Mouse (Mus musculus): Measurements from ENCODE around the gene Arsg. TPM values are rescaled to one million over a fixed set of nuclear protein-coding genes. Genes with fewer than 3 reads are reported as not detected.
A peak's percentile ranks its signal among the peaks of the same experiment; 100 is the strongest.

The Arsg gene
- 1.5 and 1.6 TPM in 2 replicates for polyA plus RNA-seq (2016; fragmentation: Nextera tagmentation; extraction: Ambion mirVana)

GRCm38 (mm10) chr11:109473171-109474085 lies at the start of gene Arsg, which contains the start of gene Slc16a6:
TSS of gene Arsg (plus strand) at chr11:109473374.
TSS of gene Slc16a6 (minus strand) at chr11:109473598.
- peaks cover 61% of the 10 kb centered on the region for H3K27me3 ChIP-seq (replicated peaks; ENCODE audit: low read depth, poor library complexity, severe bottlenecking)
- peak within 1 kb of the TSS; percentile 88 for H3K4me3 ChIP-seq
- no peaks in the 10 kb centered on the region for H3K9me3 ChIP-seq
- H3K27ac ChIP-seq (replicated peaks): peak within 1 kb of the TSS; percentile 99
- peak; percentile 93 for DNase-seq (ENCODE audit: low spot score)
- H3K4me1 ChIP-seq: peaks cover 60% of the 10 kb centered on the region
- H3K36me3 ChIP-seq (replicated peaks): no peaks in the 10 kb centered on the region
- under 1% methylated on average over 111 of the region's 111 CpGs for WGBS

- Histone ChIP-seq H3K4me3 (peak within 1 kb of the TSS; percentile 80), H3K27me3 (replicated peaks; ENCODE audit: low read depth, poor library complexity, severe bottlenecking) (no peaks in the 10 kb centered on the region), H3K27ac (replicated peaks) (peak within 1 kb of the TSS; percentile 91), H3K36me3 (replicated peaks) (peaks cover 25% of the 10 kb centered on the region), H3K4me1 (peaks cover 13% of the 10 kb centered on the region), H3K9me3 (no peaks in the 10 kb centered on the region)
- DNase-seq (ENCODE audit: low spot score): peak; percentile 100
- WGBS: under 1% methylated on average over 65 of the region's 65 CpGs
Measured at GRCm38 (mm10) chr11:109425392-109426271, 47.5 kb upstream of the Arsg start, which contains the start of gene Amz2. TSS of gene Amz2 (plus strand) at chr11:109425946.

GRCm38 (mm10) chr11:109426272-109426586 lies 46.9 kb upstream of the Arsg start:
- WGBS: under 1% methylated on average over 11 of the region's 11 CpGs

GRCm38 (mm10) chr11:109427353-109427752 lies 45.8 kb upstream of the Arsg start:
- no peaks in the 10 kb centered on the region for H3K9me3 ChIP-seq
- no peaks in the 10 kb centered on the region for H3K27me3 ChIP-seq (replicated peaks; ENCODE audit: low read depth, poor library complexity, severe bottlenecking)
- peaks cover 13% of the 10 kb centered on the region for H3K4me1 ChIP-seq
- no peak overlapping the region for H3K27ac ChIP-seq (replicated peaks)
- WGBS: 96% methylated on average over 5 of the region's 5 CpGs
- H3K4me3 ChIP-seq: no peak overlapping the region
- DNase-seq (ENCODE audit: low spot score): no peak
- peaks cover 35% of the 10 kb centered on the region for H3K36me3 ChIP-seq (replicated peaks)

More at GRCm38 (mm10) chr11:109426272-109426586, 46.9 kb upstream of the Arsg start:
- Histone ChIP-seq H3K36me3 (replicated peaks) (peaks cover 30% of the 10 kb centered on the region), H3K9me3 (no peaks in the 10 kb centered on the region), H3K27me3 (replicated peaks; ENCODE audit: low read depth, poor library complexity, severe bottlenecking) (no peaks in the 10 kb centered on the region), H3K27ac (replicated peaks) (peak overlapping the region; percentile 91), H3K4me3 (peak overlapping the region; percentile 80), H3K4me1 (peaks cover 13% of the 10 kb centered on the region)
- no peak for DNase-seq (ENCODE audit: low spot score)

GRCm38 (mm10) chr11:109434233-109434798 lies 38.9 kb upstream of the Arsg start:
- Histone ChIP-seq H3K36me3 (replicated peaks) (peaks cover 76% of the 10 kb centered on the region), H3K4me1 (peaks cover 3% of the 10 kb centered on the region), H3K4me3 (no peak overlapping the region), H3K27me3 (replicated peaks; ENCODE audit: low read depth, poor library complexity, severe bottlenecking) (no peaks in the 10 kb centered on the region; the same call in 1 of the 2 replicates), H3K9me3 (no peaks in the 10 kb centered on the region), H3K27ac (replicated peaks) (no peak overlapping the region)
- DNase-seq (ENCODE audit: low spot score): no peak
- WGBS: 93% methylated on average over 16 of the region's 16 CpGs

GRCm38 (mm10) chr11:109436889-109437288 lies 36.3 kb upstream of the Arsg start:
- Histone ChIP-seq H3K27ac (replicated peaks) (no peak overlapping the region), H3K27me3 (replicated peaks; ENCODE audit: low read depth, poor library complexity, severe bottlenecking) (peaks cover 16% of the 10 kb centered on the region), H3K36me3 (replicated peaks) (peaks cover 52% of the 10 kb centered on the region), H3K4me1 (peaks cover 21% of the 10 kb centered on the region), H3K4me3 (no peak overlapping the region), H3K9me3 (no peaks in the 10 kb centered on the region)
- 75% methylated on average over 7 of the region's 8 CpGs for WGBS
- no peak for DNase-seq (ENCODE audit: low spot score)

GRCm38 (mm10) chr11:109439209-109439608 lies 34.0 kb upstream of the Arsg start:
- peak; percentile 17 for DNase-seq (ENCODE audit: low spot score)
- peaks cover 16% of the 10 kb centered on the region for H3K27me3 ChIP-seq (replicated peaks; ENCODE audit: low read depth, poor library complexity, severe bottlenecking)
- no peak overlapping the region for H3K27ac ChIP-seq (replicated peaks)
- 23% methylated on average over 5 of the region's 5 CpGs for WGBS
- H3K36me3 ChIP-seq (replicated peaks): peaks cover 41% of the 10 kb centered on the region
- peaks cover 23% of the 10 kb centered on the region for H3K4me1 ChIP-seq
- H3K9me3 ChIP-seq: no peaks in the 10 kb centered on the region
- peak overlapping the region; percentile 61; the same call in 1 of the 2 replicates for H3K4me3 ChIP-seq

GRCm38 (mm10) chr11:109439829-109440340 lies 33.3 kb upstream of the Arsg start:
- H3K4me1 ChIP-seq: peaks cover 23% of the 10 kb centered on the region
- peaks cover 16% of the 10 kb centered on the region for H3K27me3 ChIP-seq (replicated peaks; ENCODE audit: low read depth, poor library complexity, severe bottlenecking)
- no peaks in the 10 kb centered on the region for H3K9me3 ChIP-seq
- WGBS: 1% methylated on average over 32 of the region's 32 CpGs
- H3K4me3 ChIP-seq: peak overlapping the region; percentile 61
- H3K36me3 ChIP-seq (replicated peaks): peaks cover 34% of the 10 kb centered on the region
- peak overlapping the region; percentile 60 for H3K27ac ChIP-seq (replicated peaks)
- peak; percentile 69 for DNase-seq (ENCODE audit: low spot score)

GRCm38 (mm10) chr11:109440641-109441040 lies 32.5 kb upstream of the Arsg start:
- H3K36me3 ChIP-seq (replicated peaks): peaks cover 27% of the 10 kb centered on the region
- 59% methylated on average over 4 of the region's 4 CpGs for WGBS
- peaks cover 23% of the 10 kb centered on the region for H3K4me1 ChIP-seq
- H3K9me3 ChIP-seq: no peaks in the 10 kb centered on the region
- H3K27ac ChIP-seq (replicated peaks): no peak overlapping the region
- peak overlapping the region; percentile 61 for H3K4me3 ChIP-seq
- DNase-seq (ENCODE audit: low spot score): no peak
- peaks cover 16% of the 10 kb centered on the region for H3K27me3 ChIP-seq (replicated peaks; ENCODE audit: low read depth, poor library complexity, severe bottlenecking)

- Histone ChIP-seq H3K36me3 (replicated peaks) (peaks cover 22% of the 10 kb centered on the region), H3K9me3 (no peaks in the 10 kb centered on the region), H3K4me3 (no peak overlapping the region), H3K27me3 (replicated peaks; ENCODE audit: low read depth, poor library complexity, severe bottlenecking) (peaks cover 16% of the 10 kb centered on the region), H3K27ac (replicated peaks) (no peak overlapping the region), H3K4me1 (peaks cover 23% of the 10 kb centered on the region)
- peak; percentile 46 for DNase-seq (ENCODE audit: low spot score)
- 59% methylated on average over 3 of the region's 3 CpGs for WGBS
Measured at GRCm38 (mm10) chr11:109441119-109441518, 32.1 kb upstream of the Arsg start.

GRCm38 (mm10) chr11:109442166-109442730 lies 30.9 kb upstream of the Arsg start:
- DNase-seq (ENCODE audit: low spot score): peak; percentile 60
- H3K4me3 ChIP-seq: no peak overlapping the region
- 47% methylated on average over 5 of the region's 5 CpGs for WGBS
- H3K9me3 ChIP-seq: no peaks in the 10 kb centered on the region
- H3K4me1 ChIP-seq: peaks cover 23% of the 10 kb centered on the region
- H3K27ac ChIP-seq (replicated peaks): no peak overlapping the region
- H3K27me3 ChIP-seq (replicated peaks; ENCODE audit: low read depth, poor library complexity, severe bottlenecking): peaks cover 16% of the 10 kb centered on the region
- peaks cover 11% of the 10 kb centered on the region for H3K36me3 ChIP-seq (replicated peaks)

Data from embryonic facial prominence, embryonic 10.5 days (tissue).